Mouse (Mus musculus): ENCODE measurements around the gene Get4.

Gene Get4

GRCm38 (mm10) chr5:139243384-139243783 lies 8.7 kb upstream of the Get4 start:
- no peak for DNase-seq

GRCm38 (mm10) chr5:139247767-139248166 lies 4.4 kb upstream of the Get4 start:
- DNase-seq, result no peak

- no peak for DNase-seq
Measured at GRCm38 (mm10) chr5:139248846-139249245, 3.3 kb upstream of the Get4 start.

- DNase-seq, result no peak
Measured at GRCm38 (mm10) chr5:139251279-139251678, 845 bp upstream of the Get4 start.

GRCm38 (mm10) chr5:139251736-139252080 lies 416 bp upstream of the Get4 start:
- no peak for DNase-seq

- no peak for DNase-seq
Measured at GRCm38 (mm10) chr5:139252910-139253245, 754 bp downstream of the Get4 start.

- peak; percentile 44 for DNase-seq
Measured at GRCm38 (mm10) chr5:139253301-139253741, 1.2 kb downstream of the Get4 start.

GRCm38 (mm10) chr5:139254938-139255337 lies 2.8 kb downstream of the Get4 start:
- DNase-seq, result no peak

GRCm38 (mm10) chr5:139255777-139256176 lies 3.7 kb downstream of the Get4 start:
- no peak for DNase-seq

- no peak for DNase-seq
Measured at GRCm38 (mm10) chr5:139256211-139256765, 4.2 kb downstream of the Get4 start.

GRCm38 (mm10) chr5:139257265-139257664 lies 5.1 kb downstream of the Get4 start:
- no peak for DNase-seq

GRCm38 (mm10) chr5:139257818-139258217 lies 5.7 kb downstream of the Get4 start:
- DNase-seq, result no peak

GRCm38 (mm10) chr5:139258371-139259035 lies 6.4 kb downstream of the Get4 start:
- DNase-seq, result no peak

GRCm38 (mm10) chr5:139259853-139260252 lies 7.7 kb downstream of the Get4 start:
- DNase-seq, result peak; percentile 48

- DNase-seq, result no peak
Measured at GRCm38 (mm10) chr5:139261403-139261802, 9.3 kb downstream of the Get4 start.

- DNase-seq, result no peak
Measured at GRCm38 (mm10) chr5:139267661-139268060, 15.5 kb downstream of the Get4 start.

GRCm38 (mm10) chr5:139270806-139271521 lies 18.8 kb downstream of the Get4 start:
- no peak for DNase-seq

GRCm38 (mm10) chr5:139271994-139272554 lies 19.9 kb downstream of the Get4 start:
- DNase-seq, result no peak

GRCm38 (mm10) chr5:139277287-139277686 lies 25.2 kb downstream of the Get4 start:
- DNase-seq, result no peak

- DNase-seq, result no peak
Measured at GRCm38 (mm10) chr5:139281373-139282112, 29.4 kb downstream of the Get4 start.

GRCm38 (mm10) chr5:139282191-139282590 lies 30.1 kb downstream of the Get4 start:
- DNase-seq, result peak; percentile 92

- DNase-seq, result no peak
Measured at GRCm38 (mm10) chr5:139283460-139284180, 31.5 kb downstream of the Get4 start.
